In the genomic region with DNA sequence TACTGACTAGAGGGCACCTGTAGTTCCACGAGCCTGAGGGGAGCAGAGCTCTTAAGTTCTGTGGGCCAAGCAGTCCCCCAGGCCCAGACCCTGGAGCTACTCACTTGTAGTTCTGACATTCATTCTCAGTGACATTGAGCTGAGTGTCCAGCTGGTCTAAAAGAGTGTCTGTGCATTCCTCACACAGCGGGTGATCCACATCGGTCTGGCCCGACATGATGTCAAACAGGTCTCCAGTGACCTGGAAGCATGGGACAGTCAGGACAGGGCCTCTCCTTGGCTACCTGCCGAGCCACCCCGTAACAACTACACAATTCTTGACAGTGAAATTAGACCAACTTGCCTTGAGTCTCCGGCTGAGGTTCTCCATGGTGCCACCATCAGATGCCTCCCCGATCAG, we compare ENCODE assay signal across 23 mouse cellular contexts.
"Had no signal": no experiment of that assay in that cellular context is flagged by ENCODE, and none has a peak within 500 bp of the region (broad histone marks: within the 10 kb centered on the region; RNA-seq: fewer than 3 reads in every experiment).

No protein-coding gene starts in this region.

- H3K27ac ChIP-seq: heart, embryonic 13.5 days; heart, embryonic 15.5 days; hindbrain, embryonic 10.5 days; hindbrain, embryonic 12.5 days; hindbrain, embryonic 14.5 days; intestine, embryonic 15.5 days; left cerebral cortex, adult 2 months; limb, embryonic 10.5 days; limb, embryonic 12.5 days; liver, embryonic 13.5 days had no signal

- DNase-seq: gastrocnemius, postnatal 14 days; gastrocnemius, postnatal 36 days; heart, adult 18-20 months; heart, postnatal 4 days; kidney, adult 18-20 months; kidney, adult 8-10 months; kidney, postnatal 10 days; kidney, postnatal 25 days; kidney, postnatal 4 days; liver; liver, embryonic 13.5 days had no signal

- H3K4me3 ChIP-seq: heart, embryonic 13.5 days; heart, embryonic 15.5 days; hindbrain, embryonic 10.5 days; hindbrain, embryonic 12.5 days; intestine, embryonic 15.5 days; left cerebral cortex, adult 2 months; limb, embryonic 10.5 days; limb, embryonic 12.5 days; liver, embryonic 13.5 days had no signal

- ATAC-seq: hindbrain, embryonic 16.5 days; inflammation-experienced regulatory T-cells, adult 6 months; intestine, embryonic 15.5 days; intestine, postnatal 0 days had no signal
